Mouse (Mus musculus) spleen, adult 12 weeks (tissue): ENCODE results near the gene Prkag2.
A peak's percentile ranks its signal among the peaks of the same experiment; 100 is the strongest.
"Not testable (repeated sequence)": the region's sequence is repeated elsewhere in the genome, so short reads cannot be mapped to it uniquely, and the experiment has no call there.

Source experiments
- DNase-seq: peaks from one replicate; pipeline ENCODE4 v3.0.0; 2022; ENCODE audit warnings: low spot score

Gene Prkag2

GRCm38 (mm10) chr5:24863804-24864203 lies 236.6 kb downstream of the Prkag2 start:
- no peak for DNase-seq

GRCm38 (mm10) chr5:24861449-24861930 lies 239.0 kb downstream of the Prkag2 start:
- DNase-seq, result no peak

- no peak for DNase-seq
Measured at GRCm38 (mm10) chr5:24860635-24861448, 239.6 kb downstream of the Prkag2 start.

- DNase-seq, result no peak
Measured at GRCm38 (mm10) chr5:24859771-24860540, 240.5 kb downstream of the Prkag2 start.

- no peak for DNase-seq
Measured at GRCm38 (mm10) chr5:24854827-24855600, 245.4 kb downstream of the Prkag2 start.

GRCm38 (mm10) chr5:24854256-24854655 lies 246.2 kb downstream of the Prkag2 start:
- no peak for DNase-seq

GRCm38 (mm10) chr5:24848261-24848660 lies 252.2 kb downstream of the Prkag2 start:
- DNase-seq, result not testable (repeated sequence)

GRCm38 (mm10) chr5:24843841-24844240 lies 256.6 kb downstream of the Prkag2 start:
- DNase-seq, result no peak

GRCm38 (mm10) chr5:24843103-24843475 lies 257.4 kb downstream of the Prkag2 start:
- no peak for DNase-seq

- DNase-seq, result peak; percentile 95
Measured at GRCm38 (mm10) chr5:24842274-24843102, 258.0 kb downstream of the Prkag2 start, which contains the start of gene Rheb. Gene Rheb (minus strand): TSS chr5:24842624.

GRCm38 (mm10) chr5:24841662-24842273 lies 258.7 kb downstream of the Prkag2 start:
- DNase-seq, result peak; percentile 60

- DNase-seq, result no peak
Measured at GRCm38 (mm10) chr5:24840975-24841431, 259.4 kb downstream of the Prkag2 start.

- no peak for DNase-seq
Measured at GRCm38 (mm10) chr5:24834491-24834890, 266.0 kb downstream of the Prkag2 start.

GRCm38 (mm10) chr5:24831912-24832311 lies 268.5 kb downstream of the Prkag2 start:
- DNase-seq, result no peak

GRCm38 (mm10) chr5:24828446-24828845 lies 272.0 kb downstream of the Prkag2 start:
- no peak for DNase-seq

- no peak for DNase-seq
Measured at GRCm38 (mm10) chr5:24827173-24827572, 273.3 kb downstream of the Prkag2 start.

- DNase-seq, result no peak
Measured at GRCm38 (mm10) chr5:24826056-24826770, 274.2 kb downstream of the Prkag2 start.

GRCm38 (mm10) chr5:24825365-24826055 lies 274.9 kb downstream of the Prkag2 start:
- no peak for DNase-seq

GRCm38 (mm10) chr5:24823864-24824405 lies 276.5 kb downstream of the Prkag2 start:
- no peak for DNase-seq
